Mouse (Mus musculus): Measurements from ENCODE around the gene Dnah10.

GRCm38 (mm10) chr5:124718396-124718795 is 6.5 kb upstream of the Dnah10 start:
- no peak for TF ChIP-seq CTCF (conservative IDR thresholded peaks at IDR 0.05; ENCODE audit: insufficient read depth, insufficient read length, low read depth, low read length)
- TF ChIP-seq POLR2A (IDR thresholded peaks at IDR 0.05; ENCODE audit: low read depth, low read length) = no peak
